8 mouse cellular contexts compared by ENCODE assay signal in genomic region chr3:148988293-148988995, GRCm38 (mm10). TPM values are rescaled to one million over a fixed set of nuclear protein-coding genes. Genes with fewer than 3 reads are reported as not detected.
DNase-seq lines count a peak whose midpoint lies in the region; ATAC-seq and TF ChIP-seq lines count a peak whose summit lies in the region.

No protein-coding gene starts in this region.

- H3K36me3 ChIP-seq in forebrain, embryonic 13.5 days (ENCODE audit: poor library complexity, severe bottlenecking): no peaks in the 10 kb centered on the region
- no peaks in the 10 kb centered on the region for H3K36me3 ChIP-seq in hindbrain, embryonic 15.5 days
- H3K36me3 ChIP-seq in liver, embryonic 14.5 days (replicated peaks; ENCODE audit: control insufficient read depth, insufficient read depth, low read depth): no peaks in the 10 kb centered on the region
- no peaks in the 10 kb centered on the region for H3K36me3 ChIP-seq in neural tube, embryonic 12.5 days

- no peaks in the 10 kb centered on the region for H3K27me3 ChIP-seq in forebrain, embryonic 13.5 days
- H3K27me3 ChIP-seq in hindbrain, embryonic 15.5 days: no peaks in the 10 kb centered on the region
- H3K27me3 ChIP-seq in liver, embryonic 14.5 days (ENCODE audit: control insufficient read depth, insufficient read depth, low read length): peaks cover 54% of the 10 kb centered on the region
- no peaks in the 10 kb centered on the region for H3K27me3 ChIP-seq in neural tube, embryonic 12.5 days (replicated peaks)

- under 1% methylated on average over 72 of the region's 84 CpGs for WGBS in forebrain, embryonic 13.5 days
- WGBS in hindbrain, embryonic 15.5 days: under 1% methylated on average over 66 of the region's 84 CpGs
- WGBS in liver, embryonic 14.5 days (ENCODE audit: insufficient replicate concordance): under 1% methylated on average over 83 of the region's 84 CpGs
- under 1% methylated on average over 84 of the region's 84 CpGs for WGBS in neural tube, embryonic 12.5 days

- ATAC-seq in forebrain, embryonic 13.5 days: peak; percentile 3
- ATAC-seq in hindbrain, embryonic 15.5 days (ENCODE audit: low FRiP score, low read depth): no peak
- ATAC-seq in liver, embryonic 14.5 days (ENCODE audit: insufficient read depth): 0 out of 2 replicates have a peak, but pooled peaks have one; percentile 12
- ATAC-seq in neural tube, embryonic 12.5 days (ENCODE audit: low FRiP score, low read depth): peak; percentile 1; the same call in 1 of the 2 replicates
- no peak for ATAC-seq in megakaryocyte progenitor cell, adult 5-6 weeks (replicated peaks; ENCODE audit: poor library complexity)

- peak overlapping the region; percentile 94 for H3K27ac ChIP-seq in left cerebral cortex, adult 2 months
- H3K27ac ChIP-seq in forebrain, embryonic 13.5 days: peak overlapping the region; percentile 100
- peak overlapping the region; percentile 98 for H3K27ac ChIP-seq in hindbrain, embryonic 15.5 days (replicated peaks)
- no peak overlapping the region for H3K27ac ChIP-seq in liver, embryonic 14.5 days
- H3K27ac ChIP-seq in neural tube, embryonic 12.5 days: peak overlapping the region; percentile 99

- H3K9me3 ChIP-seq in forebrain, embryonic 13.5 days (replicated peaks): no peaks in the 10 kb centered on the region
- no peaks in the 10 kb centered on the region for H3K9me3 ChIP-seq in hindbrain, embryonic 15.5 days
- no peaks in the 10 kb centered on the region for H3K9me3 ChIP-seq in liver, embryonic 14.5 days (ENCODE audit: control insufficient read depth, low read length)
- no peaks in the 10 kb centered on the region for H3K9me3 ChIP-seq in neural tube, embryonic 12.5 days

- TF ChIP-seq EP300 in liver, embryonic 14.5 days (IDR thresholded peaks at IDR 0.05; ENCODE audit: low read depth): no peak

- peaks cover 45% of the 10 kb centered on the region for H3K4me1 ChIP-seq in forebrain, embryonic 13.5 days
- peaks cover 26% of the 10 kb centered on the region for H3K4me1 ChIP-seq in hindbrain, embryonic 15.5 days (replicated peaks)
- no peaks in the 10 kb centered on the region; a peak in 1 of 4 replicates for H3K4me1 ChIP-seq in liver, embryonic 14.5 days (replicated peaks; ENCODE audit: control insufficient read depth in 2 of 2, insufficient read depth in 2 of 2, low read length in 1 of 2)
- peaks cover 21% of the 10 kb centered on the region for H3K4me1 ChIP-seq in neural tube, embryonic 12.5 days

- intact Hi-C loops in left cerebral cortex, adult 2 months (cut with DNase I): loop anchor here (5.0 kb wide), 2 partner anchors 71 to 1996 kb away; no protein-coding TSS in a partner anchor

- peak; percentile 55 to 59 for DNase-seq in left cerebral cortex, adult 2 months (ENCODE audit: extremely low spot score in 1 of 2, low spot score in 2 of 2)
- DNase-seq in left cerebral cortex, adult 9 months (ENCODE audit: low spot score in 2 of 2): no peak
- peak; percentile 25 for DNase-seq in adrenal gland, adult 8-10 months
- no peak for DNase-seq in liver, embryonic 14.5 days (ENCODE audit: low read depth in 3 of 3, low spot score in 3 of 3)

- H3K9ac ChIP-seq in forebrain, embryonic 13.5 days: peak overlapping the region; percentile 97
- peak overlapping the region; percentile 91 for H3K9ac ChIP-seq in hindbrain, embryonic 15.5 days
- H3K9ac ChIP-seq in liver, embryonic 14.5 days (replicated peaks): peak overlapping the region; percentile 34
- peak overlapping the region; percentile 97 for H3K9ac ChIP-seq in neural tube, embryonic 12.5 days

- H3K4me3 ChIP-seq in left cerebral cortex, adult 2 months: peak overlapping the region; percentile 77
- peak overlapping the region; percentile 95 for H3K4me3 ChIP-seq in forebrain, embryonic 13.5 days
- peak overlapping the region; percentile 73 for H3K4me3 ChIP-seq in hindbrain, embryonic 15.5 days
- H3K4me3 ChIP-seq in liver, embryonic 14.5 days (ENCODE audit: insufficient read depth in 1 of 2, low read depth in 2 of 2, low read length in 2 of 2): peak overlapping the region; percentile 59 to 62
- H3K4me3 ChIP-seq in neural tube, embryonic 12.5 days: peak overlapping the region; percentile 90

- peak overlapping the region; percentile 88 for H3K4me2 ChIP-seq in forebrain, embryonic 13.5 days
- H3K4me2 ChIP-seq in hindbrain, embryonic 15.5 days: peak overlapping the region; percentile 92
- peak overlapping the region; percentile 69 for H3K4me2 ChIP-seq in liver, embryonic 14.5 days (ENCODE audit: low read depth)
- H3K4me2 ChIP-seq in neural tube, embryonic 12.5 days (replicated peaks): peak overlapping the region; percentile 76

- TF ChIP-seq CTCF in left cerebral cortex, adult 2 months (IDR thresholded peaks at IDR 0.05): no peak
- no peak for TF ChIP-seq CTCF in liver, embryonic 14.5 days (IDR thresholded peaks at IDR 0.05; ENCODE audit: low read depth)

RNA-seq across cellular contexts. Expression of gene Adgrl2, which starts 1.9 kb away (rescaled TPM):
- 100 to 1,000 TPM; 122 to 126 TPM for total RNA-seq in left cerebral cortex, adult 2 months (2021)
- 10 to 100 TPM; 61.5 to 72.6 (median 67.9) TPM for total RNA-seq in adrenal gland, adult 8-10 months (2022)
- 70.1 and 76.1 TPM in 2 replicates for polyA plus RNA-seq in forebrain, embryonic 13.5 days (2015; fragmentation: Nextera tagmentation; extraction: Ambion mirVana)
- polyA plus RNA-seq in hindbrain, embryonic 15.5 days (2015; fragmentation: Nextera tagmentation; extraction: Ambion mirVana): 123 and 138 TPM in 2 replicates
- 3.7 and 3.8 TPM in 2 replicates for polyA plus RNA-seq in liver, embryonic 14.5 days (2012; rRNA removed)
- polyA plus RNA-seq in liver, embryonic 14.5 days (2014; fragmentation: Nextera tagmentation; extraction: Ambion mirVana): 3.2 and 4.3 TPM in 2 replicates
- 100 and 102 TPM in 2 replicates for polyA plus RNA-seq in neural tube, embryonic 12.5 days (2016; fragmentation: Nextera tagmentation; extraction: Ambion mirVana)
- 9.0 and 15.0 TPM in 2 replicates for total RNA-seq in megakaryocyte progenitor cell, adult 5-6 weeks (2015)
- total RNA-seq in megakaryocyte progenitor cell, adult 5-6 weeks (2017): 4.2 and 7.1 TPM in 2 replicates

Comparison
In these comparisons a context has a peak if more than half of its experiments do, and no peak if none do; other contexts are left out.
1. DNase-seq: peak in left cerebral cortex, adult 2 months (2 of 2) and adrenal gland, adult 8-10 months (single experiment); none in left cerebral cortex, adult 9 months (0 of 2) and liver, embryonic 14.5 days (0 of 3).
2. ATAC-seq: peak in forebrain, embryonic 13.5 days (single experiment), liver, embryonic 14.5 days (single experiment) and neural tube, embryonic 12.5 days (single experiment); none in hindbrain, embryonic 15.5 days (single experiment) and megakaryocyte progenitor cell, adult 5-6 weeks (single experiment).
3. H3K9ac ChIP-seq: peak in every context shown above with its lines; median percentile 97 in forebrain, embryonic 13.5 days; 97 in neural tube, embryonic 12.5 days; 91 in hindbrain, embryonic 15.5 days; 34 in liver, embryonic 14.5 days.
4. RNA of gene Adgrl2, which starts 1.9 kb away (polyA plus RNA-seq): 123 to 138 TPM in hindbrain, embryonic 15.5 days, 100 to 102 TPM in neural tube, embryonic 12.5 days and 70.1 to 76.1 TPM in forebrain, embryonic 13.5 days; 3.2 to 4.3 TPM in liver, embryonic 14.5 days; every median in the first group is over 10 times any median in the second.
5. Peak in every context shown above with its lines, with median percentiles within 50 percentile points of each other: H3K4me3 ChIP-seq and H3K4me2 ChIP-seq.